Comparison of ENCODE assay signal across 9 mouse cellular contexts in genomic region chr5:49525242-49525612, GRCm38 (mm10). TPM values are rescaled to one million over a fixed set of nuclear protein-coding genes. Genes with fewer than 3 reads are reported as not detected.
DNase-seq lines count a peak whose midpoint lies in the region; ATAC-seq and TF ChIP-seq lines count a peak whose summit lies in the region.
"Had no signal": no experiment of that assay in that cellular context is flagged by ENCODE, and none has a peak within 500 bp of the region (broad histone marks: within the 10 kb centered on the region; RNA-seq: fewer than 3 reads in every experiment).

No protein-coding gene starts in this region.

- H3K27me3 ChIP-seq in cerebellum, adult 2 months (ENCODE audit: control insufficient read depth, insufficient read depth, low read length): no peaks in the 10 kb centered on the region
- H3K27me3 ChIP-seq in hindbrain, embryonic 11.5 days (ENCODE audit: control insufficient read depth, insufficient read depth, low read length): 0 out of 2 replicates have a peak, but pooled peaks cover 2% of the 10 kb centered on the region
- peaks cover 44% of the 10 kb centered on the region for H3K27me3 ChIP-seq in limb, embryonic 12.5 days

- H3K36me3 ChIP-seq in hindbrain, embryonic 11.5 days (ENCODE audit: control insufficient read depth, insufficient read depth, low read length): no peaks in the 10 kb centered on the region
- no peaks in the 10 kb centered on the region for H3K36me3 ChIP-seq in limb, embryonic 12.5 days
- H3K36me3 ChIP-seq: G1E had no signal

- 12% methylated on average over 4 of the region's 4 CpGs for WGBS in cerebellum, adult 2 months
- WGBS in hindbrain, embryonic 11.5 days: 72% methylated on average over 4 of the region's 4 CpGs
- WGBS in limb, embryonic 12.5 days: 67% methylated on average over 4 of the region's 4 CpGs

- no peak overlapping the region for H3K9ac ChIP-seq in hindbrain, embryonic 11.5 days (ENCODE audit: low read depth, low read length)
- no peak overlapping the region for H3K9ac ChIP-seq in limb, embryonic 12.5 days (replicated peaks)

- ATAC-seq in hindbrain, embryonic 11.5 days (ENCODE audit: low FRiP score): peak; percentile 28; the same call in 1 of the 2 replicates
- no peak for ATAC-seq in limb, embryonic 12.5 days (ENCODE audit: insufficient number of reproducible peaks, insufficient read depth, low FRiP score, low TSS enrichment, low read depth)

- peak overlapping the region; percentile 97 for H3K27ac ChIP-seq in layer of hippocampus, adult 2 months
- H3K27ac ChIP-seq in cerebellum, adult 2 months (ENCODE audit: insufficient read depth, low read length): peak overlapping the region; percentile 99
- H3K27ac ChIP-seq in hindbrain, embryonic 11.5 days (ENCODE audit: low read depth, low read length): no peak overlapping the region
- no peak overlapping the region for H3K27ac ChIP-seq in limb, embryonic 12.5 days

- peaks cover 7% of the 10 kb centered on the region; the same call in 1 of the 2 replicates for H3K4me1 ChIP-seq in cerebellum, adult 2 months (ENCODE audit: control insufficient read depth, insufficient read depth, low read length)
- no peaks in the 10 kb centered on the region for H3K4me1 ChIP-seq in hindbrain, embryonic 11.5 days (replicated peaks; ENCODE audit: control insufficient read depth, insufficient read depth, low read length)
- no peaks in the 10 kb centered on the region for H3K4me1 ChIP-seq in limb, embryonic 12.5 days (replicated peaks)

- no peak overlapping the region for H3K4me2 ChIP-seq in hindbrain, embryonic 11.5 days (replicated peaks; ENCODE audit: low read depth, low read length)
- peak overlapping the region; percentile 98; the same call in 1 of the 2 replicates for H3K4me2 ChIP-seq in limb, embryonic 12.5 days

- no peak for DNase-seq in layer of hippocampus, adult 2 months (ENCODE audit: low spot score in 2 of 2)
- no peak for DNase-seq in layer of hippocampus, adult 11-12 months (ENCODE audit: low spot score)
- DNase-seq in cerebellum, adult 2 months: peak; percentile 75 to 76
- DNase-seq in hindbrain, embryonic 11.5 days (ENCODE audit: low spot score): peak; percentile 2
- DNase-seq in urinary bladder, postnatal 14 days (ENCODE audit: low spot score): no peak
- no peak for DNase-seq in spleen, postnatal 10 days (ENCODE audit: low spot score in 2 of 2)
- no peak for DNase-seq in thymus, postnatal 0 days (ENCODE audit: low spot score)

- H3K4me3 ChIP-seq in layer of hippocampus, adult 2 months: peak overlapping the region; percentile 86; the same call in 1 of the 2 replicates
- peak overlapping the region; percentile 90 for H3K4me3 ChIP-seq in cerebellum, adult 2 months (replicated peaks; ENCODE audit: insufficient read depth, low read depth, low read length)
- H3K4me3 ChIP-seq in hindbrain, embryonic 11.5 days (ENCODE audit: low read depth, low read length): no peak overlapping the region; the same call in 1 of the 2 replicates
- no peak overlapping the region for H3K4me3 ChIP-seq in limb, embryonic 12.5 days (replicated peaks)

- TF ChIP-seq CTCF in layer of hippocampus, adult 2 months (conservative IDR thresholded peaks at IDR 0.05): no peak
- no peak for TF ChIP-seq CTCF in cerebellum, adult 2 months (IDR thresholded peaks at IDR 0.05; ENCODE audit: borderline replicate concordance, insufficient read depth, low read depth, low read length)

- H3K9me3 ChIP-seq in hindbrain, embryonic 11.5 days (ENCODE audit: control insufficient read depth, low read length): no peaks in the 10 kb centered on the region
- H3K9me3 ChIP-seq in limb, embryonic 12.5 days: no peaks in the 10 kb centered on the region

- no peak for TF ChIP-seq POLR2A in cerebellum, adult 2 months (IDR thresholded peaks at IDR 0.05; ENCODE audit: borderline replicate concordance, insufficient read depth, low read length)

RNA-seq across cellular contexts. Expression of gene Kcnip4, which starts 0.5 kb away (rescaled TPM):
- total RNA-seq in layer of hippocampus, adult 2 months (2021): 10 to 100 TPM; 54.4 to 58.5 TPM
- polyA plus RNA-seq in cerebellum, adult 2 months (2012; rRNA removed): 93.6 and 105 TPM in 2 replicates
- polyA plus RNA-seq in hindbrain, embryonic 11.5 days (2014; fragmentation: Nextera tagmentation; extraction: Ambion mirVana): 3.9 and 4.2 TPM in 2 replicates
- polyA plus RNA-seq in limb, embryonic 12.5 days (2016; fragmentation: Nextera tagmentation; extraction: Ambion mirVana): 1.9 and 2.2 TPM in 2 replicates
- polyA plus RNA-seq in thymus, postnatal 0 days (2015; fragmentation: Nextera tagmentation; extraction: Ambion mirVana): 0.31 and 0.33 TPM in 2 replicates
- polyA plus RNA-seq: G1E had no signal

Comparison
In these comparisons a context has a peak if more than half of its experiments do, and no peak if none do; other contexts are left out.
1. DNase-seq: peak in cerebellum, adult 2 months (2 of 2) and hindbrain, embryonic 11.5 days (single experiment); none in layer of hippocampus, adult 2 months (0 of 2), layer of hippocampus, adult 11-12 months (single experiment), urinary bladder, postnatal 14 days (single experiment), spleen, postnatal 10 days (0 of 2) and thymus, postnatal 0 days (single experiment).
2. H3K27ac ChIP-seq: peak in layer of hippocampus, adult 2 months (single experiment) and cerebellum, adult 2 months (single experiment); none in hindbrain, embryonic 11.5 days (single experiment) and limb, embryonic 12.5 days (single experiment).
3. H3K4me3 ChIP-seq: peak in layer of hippocampus, adult 2 months (single experiment) and cerebellum, adult 2 months (single experiment); none in hindbrain, embryonic 11.5 days (single experiment) and limb, embryonic 12.5 days (single experiment).
4. RNA of gene Kcnip4, which starts 0.5 kb away (polyA plus RNA-seq): 93.6 to 105 TPM in cerebellum, adult 2 months; 3.9 to 4.2 TPM in hindbrain, embryonic 11.5 days, 1.9 to 2.2 TPM in limb, embryonic 12.5 days and 0.31 to 0.33 TPM in thymus, postnatal 0 days; every median in the first group is over 10 times any median in the second.